Mouse (Mus musculus) liver, embryonic 13.5 days (tissue): Measurements from ENCODE around the gene Fxyd4. TPM values are rescaled to one million over a fixed set of nuclear protein-coding genes. Genes with fewer than 3 reads are reported as not detected.

Experiments used
- ATAC-seq: fragments of 200-750 bp; cut with Nextera tagmentation; 2 replicates; pipeline ENCODE4 v1.8.0; 2017; ENCODE audit warnings: low read depth, mild to moderate bottlenecking, moderate number of reproducible peaks, moderate library complexity
- DNase-seq: peaks from one replicate; pipeline ENCODE4 v3.0.0; 2022
- H3K27ac ChIP-seq: fragments of 300-500 bp; sonication (generic); 2 replicates; pipeline ENCODE4 v1.5.1; 2015; ENCODE audit warnings: moderate library complexity, mild to moderate bottlenecking, inconsistent platforms
- H3K27me3 ChIP-seq: fragments of 300-500 bp; sonication (generic); 2 replicates; pipeline ENCODE4 v1.6.1; 2015; ENCODE audit warnings: mild to moderate bottlenecking, inconsistent platforms
- H3K36me3 ChIP-seq: fragments of 300-500 bp; sonication (generic); 2 replicates; pipeline ENCODE4 v1.6.1; 2015; ENCODE audit warnings: mild to moderate bottlenecking, inconsistent platforms
- H3K4me1 ChIP-seq: fragments of 300-500 bp; sonication (generic); replicated peaks from 2 replicates; pipeline ENCODE4 v1.6.1; 2015; ENCODE audit warnings: inconsistent platforms
- H3K4me2 ChIP-seq: fragments of 300-500 bp; sonication (generic); 2 replicates; pipeline ENCODE4 v1.6.1; 2015; ENCODE audit warnings: inconsistent platforms, mild to moderate bottlenecking, moderate library complexity
- H3K4me3 ChIP-seq: fragments of 300-500 bp; sonication (generic); replicated peaks from 2 replicates; pipeline ENCODE4 v1.5.1; 2015; ENCODE audit warnings: mild to moderate bottlenecking, inconsistent platforms
- H3K9ac ChIP-seq: fragments of 300-500 bp; sonication (generic); 2 replicates; pipeline ENCODE4 v1.6.1; 2015; ENCODE audit warnings: mild to moderate bottlenecking, inconsistent platforms
- H3K9me3 ChIP-seq: fragments of 300-500 bp; sonication (generic); replicated peaks from 2 replicates; pipeline ENCODE4 v1.6.1; 2016; ENCODE audit warnings: inconsistent platforms
- WGBS: fragments of 180-500 bp; shearing (Covaris S2); methylation state at CpG from one replicate; pipeline ENCODE4 v1.1.7; 2015; ENCODE audit not compliant: insufficient replicate concordance; 5-methylcytosine and 5-hydroxymethylcytosine counted together
- polyA plus RNA-seq: library from polyadenylated mRNA; unstranded; fragments of >200 nt; fragmentation: Nextera tagmentation; extraction: Ambion mirVana; gene quantifications from 2 replicates; pipeline ENCODE4 v1.2.1, GENCODE M21; 2015

The Fxyd4 gene
- polyA plus RNA-seq, 1 experiment from 2014 or later: 0.37 TPM

- Histone ChIP-seq H3K4me2 (no peak overlapping the region), H3K27ac (peak overlapping the region; percentile 3; the same call in 1 of the 2 replicates), H3K9ac (peak overlapping the region; percentile 26; the same call in 1 of the 2 replicates), H3K27me3 (no peaks in the 10 kb centered on the region), H3K36me3 (no peaks in the 10 kb centered on the region), H3K4me1 (peaks cover 69% of the 10 kb centered on the region), H3K4me3 (no peak overlapping the region), H3K9me3 (no peaks in the 10 kb centered on the region)
- no peak for ATAC-seq
- no peak for DNase-seq
- WGBS: 78% methylated on average over 3 of the region's 3 CpGs
Observed at GRCm38 (mm10) chr6:117903836-117904235, 33.7 kb downstream of the Fxyd4 start.

DNA sequence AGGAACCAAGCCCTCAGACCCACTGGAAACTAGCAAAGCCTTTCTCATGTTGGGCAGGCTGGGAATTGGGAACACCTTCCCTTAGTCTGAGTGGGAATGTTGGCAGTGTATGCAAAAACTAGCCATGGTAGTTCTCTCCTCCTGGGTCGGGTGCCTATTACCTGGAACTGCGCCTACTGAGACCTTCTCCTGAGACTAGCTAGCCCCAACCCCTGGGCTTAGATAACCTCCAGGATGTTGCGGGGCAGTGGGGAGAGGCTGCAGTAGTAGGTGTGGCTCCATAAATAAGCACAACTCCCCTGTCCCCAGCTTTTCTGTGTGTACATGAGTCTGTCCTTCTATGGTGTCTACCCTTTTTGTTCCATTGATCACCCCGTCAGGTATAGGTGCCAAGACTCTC lies 34.9 kb downstream of the Fxyd4 start:
- no peak for DNase-seq
- H3K4me3 ChIP-seq: no peak overlapping the region
- H3K4me2 ChIP-seq: peak overlapping the region; percentile 33
- no peaks in the 10 kb centered on the region for H3K9me3 ChIP-seq
- no peaks in the 10 kb centered on the region for H3K27me3 ChIP-seq
- no peak for ATAC-seq
- peak overlapping the region; percentile 68 for H3K27ac ChIP-seq
- no peaks in the 10 kb centered on the region for H3K36me3 ChIP-seq
- WGBS: 37% methylated on average over 4 of the region's 4 CpGs
- H3K4me1 ChIP-seq: peaks cover 62% of the 10 kb centered on the region
- H3K9ac ChIP-seq: peak overlapping the region; percentile 49

GRCm38 (mm10) chr6:117901510-117902402 lies 35.7 kb downstream of the Fxyd4 start:
- H3K9ac ChIP-seq: peak overlapping the region; percentile 49; the same call in 1 of the 2 replicates

GRCm38 (mm10) chr6:117900126-117901080 lies 37.1 kb downstream of the Fxyd4 start, which contains the start of gene Hnrnpf:
Gene Hnrnpf (plus strand): TSS chr6:117900324.
- H3K27ac ChIP-seq: peak within 1 kb of the TSS; percentile 76
- H3K36me3 ChIP-seq: no peaks in the 10 kb centered on the region
- peak; percentile 63 for ATAC-seq
- no peaks in the 10 kb centered on the region for H3K27me3 ChIP-seq
- DNase-seq: no peak
- peaks cover 61% of the 10 kb centered on the region for H3K4me1 ChIP-seq
- H3K9ac ChIP-seq: peak within 1 kb of the TSS; percentile 49
- H3K4me2 ChIP-seq: peak within 1 kb of the TSS; percentile 64
- peak within 1 kb of the TSS; percentile 34 for H3K4me3 ChIP-seq
- 24% methylated on average over 17 of the region's 17 CpGs for WGBS
- H3K9me3 ChIP-seq: no peaks in the 10 kb centered on the region

More at GRCm38 (mm10) chr6:117901510-117902402, 35.7 kb downstream of the Fxyd4 start:
- ATAC-seq (no peak), DNase-seq (no peak)
- WGBS: 63% methylated on average over 9 of the region's 9 CpGs
- H3K4me1 ChIP-seq: peaks cover 62% of the 10 kb centered on the region
- H3K36me3 ChIP-seq: no peaks in the 10 kb centered on the region
- no peak overlapping the region for H3K4me3 ChIP-seq
- no peaks in the 10 kb centered on the region for H3K9me3 ChIP-seq
- H3K4me2 ChIP-seq: peak overlapping the region; percentile 33
- no peaks in the 10 kb centered on the region for H3K27me3 ChIP-seq
- H3K27ac ChIP-seq: peak overlapping the region; percentile 76

- Histone ChIP-seq H3K4me2 (no peak overlapping the region), H3K9ac (no peak overlapping the region), H3K4me3 (no peak overlapping the region), H3K27ac (no peak overlapping the region), H3K4me1 (peaks cover 40% of the 10 kb centered on the region), H3K36me3 (no peaks in the 10 kb centered on the region), H3K27me3 (no peaks in the 10 kb centered on the region), H3K9me3 (no peaks in the 10 kb centered on the region)
- 64% methylated on average over 5 of the region's 5 CpGs for WGBS
- DNase-seq (no peak), ATAC-seq (no peak)
Observed at GRCm38 (mm10) chr6:117897800-117898199, 39.7 kb downstream of the Fxyd4 start.

DNA sequence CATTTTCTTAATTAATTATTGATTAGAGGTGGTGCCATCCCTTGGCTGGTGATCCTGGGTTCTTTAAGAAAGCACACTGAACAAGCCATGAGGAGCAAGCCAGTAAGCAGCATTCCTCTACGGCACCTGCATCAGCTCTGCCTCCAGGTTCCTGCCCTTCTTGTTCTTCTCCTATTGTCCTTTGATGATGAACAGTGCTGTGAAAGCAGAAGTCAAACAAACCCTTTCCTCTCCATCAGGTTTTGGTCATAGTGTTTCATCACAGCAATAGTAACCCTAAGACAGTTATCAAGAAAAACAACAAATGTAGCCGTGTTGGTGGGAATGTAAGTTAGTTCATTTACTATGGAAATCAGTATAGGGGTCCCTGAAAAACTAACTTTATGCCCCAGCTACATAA lies 44.1 kb downstream of the Fxyd4 start:
- H3K4me2 ChIP-seq: no peak overlapping the region
- no peaks in the 10 kb centered on the region for H3K9me3 ChIP-seq
- ATAC-seq (no peak), DNase-seq (no peak)
- no peak overlapping the region for H3K27ac ChIP-seq
- peaks cover 46% of the 10 kb centered on the region for H3K4me1 ChIP-seq
- no peak overlapping the region for H3K4me3 ChIP-seq
- no peak overlapping the region for H3K9ac ChIP-seq
- H3K27me3 ChIP-seq: no peaks in the 10 kb centered on the region
- no peaks in the 10 kb centered on the region for H3K36me3 ChIP-seq
- WGBS: 84% methylated on average over 2 of the region's 2 CpGs

DNA sequence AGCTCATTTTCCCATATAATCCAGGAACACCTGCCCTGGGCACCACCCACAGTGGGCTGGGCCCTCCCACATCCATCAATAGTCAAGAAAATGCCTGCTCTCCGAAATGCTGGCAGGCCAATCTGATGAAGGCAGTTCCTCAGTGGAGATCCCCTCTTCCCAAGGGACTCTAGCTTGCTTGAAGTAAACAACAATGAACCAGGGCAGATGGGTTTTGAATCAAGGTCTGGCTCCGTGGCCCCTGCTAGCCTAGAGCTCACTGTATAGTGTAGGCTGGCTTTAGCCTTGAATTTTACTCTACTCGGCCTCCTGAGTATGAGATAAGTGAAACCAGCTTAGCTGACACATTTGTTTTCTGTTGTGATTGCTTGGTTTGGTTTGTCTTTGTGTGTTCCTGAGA lies 45.1 kb downstream of the Fxyd4 start:
- no peak for DNase-seq

GRCm38 (mm10) chr6:117891369-117892160 lies 45.9 kb downstream of the Fxyd4 start:
- no peaks in the 10 kb centered on the region for H3K36me3 ChIP-seq
- 0 out of 2 replicates have a peak overlapping the region, but pooled peaks have one; percentile 0 for H3K9ac ChIP-seq
- H3K4me3 ChIP-seq: no peak overlapping the region
- H3K4me1 ChIP-seq: peaks cover 63% of the 10 kb centered on the region
- no peaks in the 10 kb centered on the region for H3K9me3 ChIP-seq
- DNase-seq (no peak), ATAC-seq (no peak)
- 0 out of 2 replicates have a peak overlapping the region, but pooled peaks have one; percentile 25 for H3K27ac ChIP-seq
- no peaks in the 10 kb centered on the region for H3K27me3 ChIP-seq
- H3K4me2 ChIP-seq: no peak overlapping the region
- WGBS: 57% methylated on average over 14 of the region's 14 CpGs

More for the DNA sequence above, 45.1 kb downstream of the Fxyd4 start:
- no peak overlapping the region for H3K27ac ChIP-seq
- ATAC-seq: no peak
- 61% methylated on average over 3 of the region's 3 CpGs for WGBS
- no peak overlapping the region for H3K4me2 ChIP-seq
- H3K4me1 ChIP-seq: peaks cover 56% of the 10 kb centered on the region
- no peaks in the 10 kb centered on the region for H3K36me3 ChIP-seq
- no peak overlapping the region for H3K9ac ChIP-seq
- no peak overlapping the region for H3K4me3 ChIP-seq
- no peaks in the 10 kb centered on the region for H3K27me3 ChIP-seq
- no peaks in the 10 kb centered on the region for H3K9me3 ChIP-seq

GRCm38 (mm10) chr6:117890257-117890656 lies 47.2 kb downstream of the Fxyd4 start:
- Histone ChIP-seq H3K36me3 (no peaks in the 10 kb centered on the region), H3K9me3 (no peaks in the 10 kb centered on the region), H3K4me3 (no peak overlapping the region), H3K27me3 (no peaks in the 10 kb centered on the region), H3K27ac (peak overlapping the region; percentile 98), H3K9ac (no peak overlapping the region), H3K4me2 (no peak overlapping the region), H3K4me1 (peaks cover 73% of the 10 kb centered on the region)
- WGBS: 53% methylated on average over 6 of the region's 6 CpGs
- DNase-seq (no peak), ATAC-seq (no peak)

DNA sequence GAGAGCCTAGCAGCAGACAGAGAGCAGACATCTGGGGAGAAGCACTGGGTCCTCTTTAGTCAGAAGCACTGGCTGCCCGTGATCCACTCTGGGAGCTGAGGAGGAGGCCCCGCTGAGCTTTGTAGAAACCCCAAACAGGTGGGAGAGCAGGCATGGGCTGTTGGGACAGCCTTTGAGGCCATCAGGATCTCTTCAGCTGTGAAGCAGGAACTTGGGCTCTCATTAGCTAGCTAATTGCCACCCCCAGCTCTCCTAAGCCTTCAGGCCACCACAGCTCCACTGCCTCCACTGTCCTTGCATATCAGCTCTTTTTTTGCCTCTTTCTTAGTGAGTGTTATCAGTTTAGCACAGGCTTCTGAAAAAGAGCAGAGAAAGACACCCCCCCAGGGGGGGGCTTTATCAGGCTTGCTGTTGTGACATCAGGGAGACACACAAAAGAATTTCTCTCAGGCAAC lies 48.8 kb downstream of the Fxyd4 start:
- peak; percentile 86 for DNase-seq
- no peaks in the 10 kb centered on the region for H3K9me3 ChIP-seq
- H3K27ac ChIP-seq: peak overlapping the region; percentile 98
- H3K4me3 ChIP-seq: peak overlapping the region; percentile 46
- H3K27me3 ChIP-seq: no peaks in the 10 kb centered on the region
- peaks cover 77% of the 10 kb centered on the region for H3K4me1 ChIP-seq
- ATAC-seq: peak; percentile 93
- no peaks in the 10 kb centered on the region for H3K36me3 ChIP-seq
- 20% methylated on average over 2 of the region's 2 CpGs for whole genome bisulfite sequencing
- H3K4me2 ChIP-seq: peak overlapping the region; percentile 72
- H3K9ac ChIP-seq: peak overlapping the region; percentile 78
